Mouse (Mus musculus): ENCODE data around the gene Mapk3. TPM values are rescaled to one million over a fixed set of nuclear protein-coding genes. Genes with fewer than 3 reads are reported as not detected.

Mapk3 gene
- polyA plus RNA-seq, 1 experiment from 2014 or later = 79.0 TPM

DNA sequence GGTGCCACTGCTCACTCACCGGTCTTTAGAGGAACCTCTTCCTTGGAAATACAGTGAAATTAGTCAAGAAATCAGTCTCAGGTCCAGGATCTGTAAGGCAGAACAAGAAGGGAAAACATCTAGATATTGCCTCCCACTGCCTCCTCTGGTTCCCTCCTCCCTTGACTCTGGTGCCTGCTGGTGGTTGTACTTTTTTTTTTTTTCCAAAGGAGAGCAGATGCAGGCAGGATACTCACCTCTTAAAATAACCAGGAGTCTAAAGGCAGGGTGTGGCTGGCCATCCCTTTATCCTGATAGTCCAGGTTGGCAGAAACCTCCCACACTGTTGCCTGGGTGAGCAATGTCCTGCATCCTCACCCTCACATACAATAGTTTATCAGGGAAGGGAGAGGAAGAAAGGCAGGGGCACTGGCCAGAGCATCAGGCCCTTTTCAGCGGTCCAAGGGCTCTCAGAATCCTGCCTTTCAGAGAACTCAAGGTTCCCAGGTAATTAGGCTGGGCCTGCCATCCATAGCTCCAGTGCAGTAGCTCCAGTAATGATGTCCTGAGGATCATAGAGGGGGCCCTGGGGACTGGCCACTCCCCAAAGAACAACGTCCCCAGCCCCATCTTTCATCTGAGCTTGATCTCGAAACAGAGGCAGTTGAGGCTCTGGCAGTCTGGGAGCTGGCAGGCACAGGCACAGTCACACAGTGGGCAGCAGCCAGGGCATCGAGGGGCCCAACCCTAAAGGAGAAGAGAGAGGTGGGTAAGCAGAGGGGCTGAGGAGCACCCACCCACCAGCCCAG is 41.1 kb downstream of the Mapk3 start:
- H3K9me3 ChIP-seq = no peaks in the 10 kb centered on the region
- WGBS = 40% methylated on average over 5 of the region's 5 CpGs

DNA sequence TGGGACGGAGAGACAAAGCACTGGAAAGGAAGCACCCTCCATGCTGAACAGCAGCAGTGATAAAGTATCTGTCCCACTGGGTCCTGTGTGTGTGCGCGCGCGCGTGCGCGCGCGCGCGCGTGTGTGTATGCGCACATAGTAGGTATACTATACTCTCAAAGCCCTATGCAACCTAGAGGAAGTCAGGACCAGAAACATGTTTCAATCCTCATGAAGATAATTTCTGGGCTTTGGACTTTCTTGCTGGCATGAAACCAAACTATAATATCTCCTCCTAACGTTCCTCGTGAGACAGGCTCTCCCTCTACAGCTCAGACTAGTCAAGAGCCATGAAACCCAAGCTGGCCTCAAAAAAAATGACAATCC is 41.6 kb downstream of the Mapk3 start:
- H3K27me3 ChIP-seq (replicated peaks) = no peaks in the 10 kb centered on the region
- ATAC-seq (ENCODE audit: low FRiP score, low read depth) = no peak
- 91% methylated on average over 16 of the region's 16 CpGs for WGBS
- no peak overlapping the region for H3K9ac ChIP-seq
- H3K4me2 ChIP-seq (replicated peaks) = no peak overlapping the region
- H3K4me1 ChIP-seq = peaks cover 34% of the 10 kb centered on the region
- no peaks in the 10 kb centered on the region for H3K9me3 ChIP-seq
- H3K27ac ChIP-seq = no peak overlapping the region
- H3K36me3 ChIP-seq = peaks cover 24% of the 10 kb centered on the region
- H3K4me3 ChIP-seq = no peak overlapping the region

More for the DNA sequence above, 41.1 kb downstream of the Mapk3 start:
- H3K27me3 ChIP-seq (replicated peaks) = no peaks in the 10 kb centered on the region
- ATAC-seq (ENCODE audit: low FRiP score, low read depth) = no peak
- H3K36me3 ChIP-seq = peaks cover 29% of the 10 kb centered on the region
- H3K4me3 ChIP-seq = peak overlapping the region; percentile 74
- peak overlapping the region; percentile 90; the same call in 1 of the 2 replicates for H3K27ac ChIP-seq
- H3K4me2 ChIP-seq (replicated peaks) = peak overlapping the region; percentile 84
- H3K4me1 ChIP-seq = peaks cover 40% of the 10 kb centered on the region
- H3K9ac ChIP-seq = peak overlapping the region; percentile 86

DNA sequence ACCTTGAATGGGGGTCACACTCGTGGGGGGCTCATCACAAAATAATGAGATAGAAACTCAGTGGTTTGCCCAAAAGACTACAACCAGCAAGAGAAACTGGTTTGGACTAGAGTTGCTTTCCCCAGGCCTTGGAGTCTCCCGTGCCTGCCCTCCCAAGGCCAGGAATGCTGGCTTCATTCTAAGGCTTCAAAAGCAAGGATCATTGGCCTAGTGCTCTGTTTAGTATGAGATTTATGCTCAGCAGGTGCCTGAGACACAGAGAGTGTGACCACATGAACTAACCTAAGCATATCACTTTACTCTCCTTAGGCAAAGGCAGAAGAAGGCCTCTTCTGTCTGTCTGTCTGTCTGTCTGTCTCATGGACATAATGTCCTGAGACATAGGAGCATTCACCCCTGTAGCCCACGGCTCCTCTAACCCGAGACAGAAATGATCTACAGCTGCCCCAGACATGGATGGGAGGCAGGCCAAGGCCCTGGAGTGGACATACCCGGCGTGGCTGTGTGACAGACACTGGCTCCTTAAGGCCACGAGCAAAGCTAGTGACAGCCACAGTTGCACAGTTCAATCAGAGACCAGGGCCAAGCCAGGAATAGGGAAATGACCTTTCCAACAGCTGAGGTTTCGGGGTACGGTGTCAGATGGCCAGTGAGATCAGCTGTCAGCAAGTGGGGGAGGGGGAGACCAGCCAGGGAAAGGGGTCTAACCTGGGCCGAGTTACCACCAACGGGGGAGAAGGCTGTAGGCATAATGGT is 42.9 kb downstream of the Mapk3 start:
- 85% methylated on average over 11 of the region's 11 CpGs for WGBS
- no peak overlapping the region for H3K27ac ChIP-seq
- H3K27me3 ChIP-seq (replicated peaks) = no peaks in the 10 kb centered on the region
- H3K36me3 ChIP-seq = peaks cover 12% of the 10 kb centered on the region; the same call in 1 of the 2 replicates
- peaks cover 22% of the 10 kb centered on the region for H3K4me1 ChIP-seq
- H3K9me3 ChIP-seq = no peaks in the 10 kb centered on the region
- no peak overlapping the region for H3K4me2 ChIP-seq (replicated peaks)
- ATAC-seq (ENCODE audit: low FRiP score, low read depth) = no peak
- H3K9ac ChIP-seq = no peak overlapping the region
- no peak overlapping the region for H3K4me3 ChIP-seq

DNA sequence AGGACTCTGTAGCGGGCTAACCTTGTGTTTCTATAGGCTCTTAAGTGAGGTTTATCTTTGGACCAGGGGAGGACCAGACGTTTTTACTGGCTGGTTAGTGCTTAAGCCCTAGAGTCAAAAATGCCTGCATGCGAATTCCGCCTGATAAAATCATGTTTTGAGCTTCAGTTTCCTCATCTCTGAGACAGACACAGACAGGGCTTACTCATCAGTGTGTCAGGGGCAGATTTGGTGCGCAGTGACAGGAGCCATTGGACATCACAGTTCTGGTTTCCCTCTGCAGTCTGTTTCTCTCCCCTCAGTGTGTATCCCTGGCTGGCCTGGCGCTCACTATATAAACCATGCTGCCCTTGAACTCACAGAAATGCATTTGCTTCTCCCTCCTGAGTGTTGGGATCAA is 43.8 kb downstream of the Mapk3 start:
- 90% methylated on average over 6 of the region's 6 CpGs for WGBS
- H3K9me3 ChIP-seq = no peaks in the 10 kb centered on the region
- H3K4me1 ChIP-seq = peaks cover 21% of the 10 kb centered on the region
- H3K27ac ChIP-seq = no peak overlapping the region
- no peaks in the 10 kb centered on the region for H3K27me3 ChIP-seq (replicated peaks)
- H3K4me2 ChIP-seq (replicated peaks) = no peak overlapping the region
- no peak overlapping the region for H3K9ac ChIP-seq
- ATAC-seq (ENCODE audit: low FRiP score, low read depth) = no peak
- peaks cover 10% of the 10 kb centered on the region; the same call in 1 of the 2 replicates for H3K36me3 ChIP-seq
- no peak overlapping the region for H3K4me3 ChIP-seq

DNA sequence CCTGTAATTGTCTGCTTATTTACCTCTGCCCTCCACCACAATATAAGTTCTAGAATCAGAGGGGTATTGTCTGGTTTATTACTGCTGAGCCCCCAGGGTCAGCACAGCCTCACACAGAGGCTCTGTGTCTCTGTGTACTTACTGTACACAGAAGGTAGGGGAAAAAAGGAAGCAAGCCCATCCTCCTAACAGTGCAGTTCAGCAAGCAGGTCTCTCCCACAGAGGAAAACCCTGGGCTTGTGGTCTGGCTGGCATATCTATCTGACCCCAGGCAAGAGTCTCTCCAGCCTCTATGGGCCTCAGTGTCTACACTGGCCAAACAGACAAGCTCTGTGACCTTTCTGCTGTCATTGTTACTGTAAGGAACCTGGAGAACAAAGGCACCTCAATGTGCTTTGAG is 44.4 kb downstream of the Mapk3 start:
- H3K9me3 ChIP-seq = no peaks in the 10 kb centered on the region
- H3K27ac ChIP-seq = no peak overlapping the region
- H3K4me3 ChIP-seq = no peak overlapping the region
- peaks cover 10% of the 10 kb centered on the region; the same call in 1 of the 2 replicates for H3K36me3 ChIP-seq
- no peak overlapping the region for H3K9ac ChIP-seq
- ATAC-seq (ENCODE audit: low FRiP score, low read depth) = no peak
- H3K4me2 ChIP-seq (replicated peaks) = no peak overlapping the region
- peaks cover 23% of the 10 kb centered on the region for H3K4me1 ChIP-seq
- no peaks in the 10 kb centered on the region for H3K27me3 ChIP-seq (replicated peaks)

DNA sequence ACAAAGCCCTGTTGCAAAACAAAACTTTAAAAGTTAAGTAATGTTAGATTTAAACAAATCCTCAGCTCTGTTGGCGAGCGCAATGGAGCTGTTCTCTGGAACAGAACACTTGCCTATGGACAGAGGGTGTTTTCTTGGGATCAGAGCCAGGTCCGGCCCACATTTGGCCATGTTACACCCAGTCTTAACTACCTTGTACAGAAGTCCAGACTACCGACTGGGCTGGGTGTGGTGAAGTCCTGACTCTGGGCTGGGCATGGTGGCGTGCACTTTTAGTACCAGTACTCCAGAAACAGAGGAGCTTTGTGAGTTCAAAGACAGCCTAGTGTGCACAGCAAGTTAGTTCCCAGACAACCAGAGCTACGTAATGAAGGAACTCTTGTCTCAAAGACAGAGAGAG is 47.6 kb downstream of the Mapk3 start:
- Histone ChIP-seq H3K27me3 (replicated peaks) (no peaks in the 10 kb centered on the region), H3K36me3 (peaks cover 10% of the 10 kb centered on the region; the same call in 1 of the 2 replicates), H3K9ac (no peak overlapping the region), H3K4me3 (no peak overlapping the region), H3K27ac (no peak overlapping the region), H3K4me1 (peaks cover 20% of the 10 kb centered on the region), H3K4me2 (replicated peaks) (no peak overlapping the region), H3K9me3 (no peaks in the 10 kb centered on the region)
- 85% methylated on average over 6 of the region's 6 CpGs for WGBS
- ATAC-seq (ENCODE audit: low FRiP score, low read depth) = no peak

DNA sequence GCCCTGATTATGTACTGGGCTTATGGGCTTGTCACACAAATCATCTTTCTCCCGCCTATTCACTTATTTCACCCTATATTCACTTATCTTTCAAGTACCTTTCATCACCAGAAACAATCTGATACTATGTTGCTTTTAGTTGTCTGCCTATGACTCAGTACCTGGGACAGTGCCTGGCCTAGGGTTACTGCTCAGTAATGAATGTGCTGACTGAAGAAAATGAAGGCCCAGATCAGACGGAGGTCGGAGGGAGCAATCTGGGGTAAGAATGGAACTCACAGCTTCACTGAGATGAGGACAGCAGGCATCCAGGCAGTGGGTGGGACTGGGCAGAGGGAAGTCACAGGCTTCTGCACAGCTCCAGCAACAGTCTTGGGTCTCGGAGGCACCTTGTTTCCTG is 48.0 kb downstream of the Mapk3 start:
- peak overlapping the region; percentile 96 for H3K4me2 ChIP-seq (replicated peaks)
- H3K36me3 ChIP-seq = peaks cover 9% of the 10 kb centered on the region; the same call in 1 of the 2 replicates
- no peak for ATAC-seq (ENCODE audit: low FRiP score, low read depth)
- 0 out of 2 replicates have a peak overlapping the region, but pooled peaks have one; percentile 73 for H3K9ac ChIP-seq
- H3K4me3 ChIP-seq = no peak overlapping the region
- no peak overlapping the region for H3K27ac ChIP-seq
- WGBS = 69% methylated on average over 4 of the region's 4 CpGs
- no peaks in the 10 kb centered on the region for H3K27me3 ChIP-seq (replicated peaks)
- H3K4me1 ChIP-seq = peaks cover 20% of the 10 kb centered on the region
- no peaks in the 10 kb centered on the region for H3K9me3 ChIP-seq

DNA sequence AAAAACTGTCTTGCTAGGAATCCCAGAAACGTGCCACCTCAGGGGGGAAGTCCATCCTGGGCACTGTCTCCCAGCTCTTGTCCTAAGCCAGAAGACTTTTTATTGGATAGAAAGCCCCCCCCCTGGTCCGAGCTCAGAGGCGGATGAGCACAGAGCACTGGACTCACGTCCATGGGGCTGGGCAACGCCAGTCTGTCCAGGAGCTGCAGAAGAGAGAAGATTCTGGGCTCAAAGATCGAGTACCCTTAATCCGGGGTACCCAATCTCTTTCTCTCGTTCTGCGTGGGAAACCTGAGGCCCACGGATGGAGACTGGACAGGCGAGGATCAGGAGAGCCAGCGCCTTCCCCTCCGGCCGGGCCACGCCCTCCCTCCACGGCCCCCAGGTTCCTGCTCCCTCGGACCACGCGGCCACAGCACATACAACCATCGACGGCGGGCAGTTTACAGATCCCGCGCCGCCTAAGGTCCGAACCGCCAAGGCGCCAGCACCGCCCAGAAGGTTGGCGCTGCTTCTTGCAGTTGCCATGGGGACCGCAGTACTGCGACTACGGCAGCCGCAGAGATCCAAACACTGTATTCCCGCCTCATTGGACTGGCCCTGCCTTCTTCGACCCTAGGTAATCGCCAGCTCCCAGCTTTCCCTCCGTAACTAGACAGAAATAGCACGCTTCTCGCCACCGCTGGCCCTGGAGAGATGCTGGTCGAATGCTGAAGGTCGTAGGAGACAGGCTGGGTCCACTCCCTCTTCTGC is 49.5 kb downstream of the Mapk3 start:
- Histone ChIP-seq H3K9me3 (no peaks in the 10 kb centered on the region), H3K4me2 (replicated peaks) (peak overlapping the region; percentile 96), H3K27me3 (replicated peaks) (no peaks in the 10 kb centered on the region), H3K36me3 (no peaks in the 10 kb centered on the region; the same call in 1 of the 2 replicates), H3K27ac (no peak overlapping the region), H3K4me1 (peaks cover 20% of the 10 kb centered on the region), H3K9ac (peak overlapping the region; percentile 73), H3K4me3 (peak overlapping the region; percentile 64)
- peak; percentile 90 for ATAC-seq (ENCODE audit: low FRiP score, low read depth)
- WGBS = 1% methylated on average over 43 of the region's 43 CpGs

DNA sequence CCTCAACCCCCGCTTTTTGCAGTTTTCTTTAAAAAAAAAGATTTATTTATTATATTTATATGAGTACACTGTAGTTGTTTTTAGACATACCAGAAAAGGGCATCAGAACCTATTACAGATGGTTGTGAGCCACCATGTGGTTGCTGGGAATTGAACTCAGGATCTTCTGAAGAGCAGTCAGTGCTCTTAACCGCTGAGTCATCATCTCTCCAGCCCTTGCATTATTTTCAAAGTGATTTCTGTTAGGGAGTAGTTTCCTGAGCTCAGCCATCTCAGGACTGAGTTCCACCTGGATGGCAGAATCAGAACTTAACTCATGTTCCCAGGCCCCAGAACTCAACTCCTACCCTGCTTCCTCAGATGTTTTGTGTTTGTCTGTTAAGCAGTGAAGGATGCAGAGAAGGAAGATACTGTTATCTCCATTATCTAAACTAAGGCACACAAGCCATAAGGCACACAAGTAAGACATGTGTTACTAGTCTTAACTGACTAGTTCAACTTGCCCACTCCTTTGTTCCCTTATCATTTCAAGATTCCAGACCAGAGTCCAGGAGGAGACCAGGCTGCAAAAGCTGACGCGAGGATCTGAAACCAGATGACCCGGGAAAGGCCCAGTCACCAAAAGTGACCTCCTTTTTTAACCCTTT is 50.4 kb downstream of the Mapk3 start:
- WGBS = 79% methylated on average over 5 of the region's 5 CpGs
- no peaks in the 10 kb centered on the region for H3K9me3 ChIP-seq
- peak overlapping the region; percentile 96; the same call in 1 of the 2 replicates for H3K4me2 ChIP-seq (replicated peaks)
- H3K4me3 ChIP-seq = no peak overlapping the region
- no peak for ATAC-seq (ENCODE audit: low FRiP score, low read depth)
- no peak overlapping the region for H3K27ac ChIP-seq
- peaks cover 20% of the 10 kb centered on the region for H3K4me1 ChIP-seq
- no peak overlapping the region for H3K9ac ChIP-seq
- no peaks in the 10 kb centered on the region for H3K27me3 ChIP-seq (replicated peaks)
- H3K36me3 ChIP-seq = no peaks in the 10 kb centered on the region; the same call in 1 of the 2 replicates

All from neural tube, embryonic 12.5 days (tissue).